Mouse (Mus musculus): ENCODE data around the gene Ltn1.
A peak's percentile ranks its signal among the peaks of the same experiment; 100 is the strongest.

Gene Ltn1

GRCm38 (mm10) chr16:87432033-87432814 is at the start of gene Ltn1:
Ltn1 (minus strand) TSS chr16:87432612.
- DNase-seq (ENCODE audit: low read depth, low spot score), result peak; percentile 100

GRCm38 (mm10) chr16:87470579-87470978 is 38.2 kb upstream of the Ltn1 start:
- peak; percentile 49 for DNase-seq (ENCODE audit: low read depth, low spot score)

- DNase-seq (ENCODE audit: low read depth, low spot score), result no peak
Measured at GRCm38 (mm10) chr16:87458752-87459151, 26.3 kb upstream of the Ltn1 start.

GRCm38 (mm10) chr16:87455180-87455611 is 22.8 kb upstream of the Ltn1 start:
- peak; percentile 69 for DNase-seq (ENCODE audit: low read depth, low spot score)

- DNase-seq (ENCODE audit: low read depth, low spot score), result peak; percentile 99
Measured at GRCm38 (mm10) chr16:87454419-87455179, 22.2 kb upstream of the Ltn1 start, which contains the start of gene Usp16. Usp16 (plus strand) TSS chr16:87454703.

- DNase-seq (ENCODE audit: low read depth, low spot score), result no peak
Measured at GRCm38 (mm10) chr16:87453226-87453625, 20.8 kb upstream of the Ltn1 start.

GRCm38 (mm10) chr16:87445528-87445927 is 13.1 kb upstream of the Ltn1 start:
- DNase-seq (ENCODE audit: low read depth, low spot score), result no peak

GRCm38 (mm10) chr16:87445110-87445509 is 12.7 kb upstream of the Ltn1 start:
- DNase-seq (ENCODE audit: low read depth, low spot score), result no peak

- no peak for DNase-seq (ENCODE audit: low read depth, low spot score)
Measured at GRCm38 (mm10) chr16:87444071-87444470, 11.7 kb upstream of the Ltn1 start.

GRCm38 (mm10) chr16:87443245-87443644 is 10.8 kb upstream of the Ltn1 start:
- no peak for DNase-seq (ENCODE audit: low read depth, low spot score)

GRCm38 (mm10) chr16:87442291-87442690 is 9.9 kb upstream of the Ltn1 start:
- no peak for DNase-seq (ENCODE audit: low read depth, low spot score)

GRCm38 (mm10) chr16:87441089-87441488 is 8.7 kb upstream of the Ltn1 start:
- DNase-seq (ENCODE audit: low read depth, low spot score), result peak; percentile 66

GRCm38 (mm10) chr16:87440184-87440686 is 7.8 kb upstream of the Ltn1 start, which contains the start of gene Rwdd2b:
Rwdd2b (minus strand) TSS chr16:87440573.
- DNase-seq (ENCODE audit: low read depth, low spot score), result peak; percentile 97

GRCm38 (mm10) chr16:87438697-87439096 is 6.3 kb upstream of the Ltn1 start:
- no peak for DNase-seq (ENCODE audit: low read depth, low spot score)

- DNase-seq (ENCODE audit: low read depth, low spot score), result no peak
Measured at GRCm38 (mm10) chr16:87437096-87437495, 4.7 kb upstream of the Ltn1 start.

- DNase-seq (ENCODE audit: low read depth, low spot score), result no peak
Measured at GRCm38 (mm10) chr16:87435411-87436205, 3.2 kb upstream of the Ltn1 start.

GRCm38 (mm10) chr16:87434946-87435345 is 2.5 kb upstream of the Ltn1 start:
- no peak for DNase-seq (ENCODE audit: low read depth, low spot score)

- no peak for DNase-seq (ENCODE audit: low read depth, low spot score)
Measured at GRCm38 (mm10) chr16:87434266-87434665, 1.9 kb upstream of the Ltn1 start.

GRCm38 (mm10) chr16:87427516-87427915 is 4.9 kb downstream of the Ltn1 start:
- DNase-seq (ENCODE audit: low read depth, low spot score), result no peak

GRCm38 (mm10) chr16:87420662-87421061 is 11.8 kb downstream of the Ltn1 start:
- DNase-seq (ENCODE audit: low read depth, low spot score), result peak; percentile 10

GRCm38 (mm10) chr16:87405001-87405400 is 27.4 kb downstream of the Ltn1 start:
- DNase-seq (ENCODE audit: low read depth, low spot score), result peak; percentile 12
